Mouse (Mus musculus) brown adipose tissue, adult 24 weeks (tissue): ENCODE measurements around the gene Vwa1. TPM values are rescaled to one million over a fixed set of nuclear protein-coding genes. Genes with fewer than 3 reads are reported as not detected.
"Not testable (repeated sequence)": the region's sequence is repeated elsewhere in the genome, so short reads cannot be mapped to it uniquely, and the experiment has no call there.

ENCODE experiments used
- H3K27ac ChIP-seq: fragments of 200-500 bp; replicated peaks from 2 replicates; pipeline ENCODE4 v1.5.1; 2012; ENCODE audit warnings: low read depth, mild to moderate bottlenecking, low read length
- H3K4me1 ChIP-seq: fragments of 200-500 bp; 2 replicates; pipeline ENCODE4 v1.6.1; 2012; ENCODE audit warnings: low read length, mixed read lengths; ENCODE audit not compliant: control insufficient read depth, insufficient read depth, insufficient read length
- H3K4me3 ChIP-seq: fragments of 200-500 bp; 2 replicates; pipeline ENCODE4 v1.5.1; 2012; ENCODE audit warnings: low read depth, mild to moderate bottlenecking, low read length, moderate library complexity; ENCODE audit not compliant: insufficient read depth
- polyA plus RNA-seq: library from polyadenylated mRNA; stranded (reverse); fragments of >200 nt; gene quantifications from 2 replicates; pipeline ENCODE4 v1.2.4, GENCODE M21; 2012; ENCODE audit not compliant: missing spikeins, insufficient read depth, insufficient read length

The Vwa1 gene
- polyA plus RNA-seq, 1 experiment, result 2.3 TPM

- not testable (repeated sequence) for H3K27ac ChIP-seq, H3K4me3 ChIP-seq, H3K4me1 ChIP-seq
Measured at GRCm38 (mm10) chr4:155788833-155789232, 14.3 kb upstream of the Vwa1 start.

- Histone ChIP-seq H3K27ac (no peak overlapping the region), H3K4me3 (no peak overlapping the region), H3K4me1 (no peaks in the 10 kb centered on the region)
Measured at GRCm38 (mm10) chr4:155788300-155788699, 13.8 kb upstream of the Vwa1 start.

- peak within 1 kb of the TSS; percentile 82 for H3K4me3 ChIP-seq
- H3K4me1 ChIP-seq, result peaks cover 3% of the 10 kb centered on the region; the same call in 1 of the 2 replicates
- no peak within 1 kb of the TSS for H3K27ac ChIP-seq
Measured at GRCm38 (mm10) chr4:155785819-155786218, 11.3 kb upstream of the Vwa1 start, which contains the start of gene Tmem88b. Gene Tmem88b, minus strand, starts transcription at chr4:155785874.

GRCm38 (mm10) chr4:155785246-155785645 is 10.7 kb upstream of the Vwa1 start:
- no peak overlapping the region for H3K27ac ChIP-seq
- H3K4me1 ChIP-seq, result peaks cover 4% of the 10 kb centered on the region
- H3K4me3 ChIP-seq, result no peak overlapping the region

GRCm38 (mm10) chr4:155784081-155784701 is 9.7 kb upstream of the Vwa1 start:
- H3K4me1 ChIP-seq, result peaks cover 8% of the 10 kb centered on the region
- peak overlapping the region; percentile 85 for H3K27ac ChIP-seq
- peak overlapping the region; percentile 82 for H3K4me3 ChIP-seq

GRCm38 (mm10) chr4:155783486-155784080 is 9.1 kb upstream of the Vwa1 start:
- H3K4me3 ChIP-seq, result peak overlapping the region; percentile 82
- peak overlapping the region; percentile 85 for H3K27ac ChIP-seq
- H3K4me1 ChIP-seq, result peaks cover 11% of the 10 kb centered on the region

- no peak overlapping the region for H3K4me3 ChIP-seq
- peaks cover 21% of the 10 kb centered on the region for H3K4me1 ChIP-seq
- H3K27ac ChIP-seq, result peak overlapping the region; percentile 91
Measured at GRCm38 (mm10) chr4:155780895-155781294, 6.4 kb upstream of the Vwa1 start.

GRCm38 (mm10) chr4:155779498-155779897 is 5.0 kb upstream of the Vwa1 start:
- no peak overlapping the region for H3K4me3 ChIP-seq
- peak overlapping the region; percentile 75; the same call in 1 of the 2 replicates for H3K27ac ChIP-seq
- peaks cover 25% of the 10 kb centered on the region for H3K4me1 ChIP-seq

GRCm38 (mm10) chr4:155777816-155778215 is 3.3 kb upstream of the Vwa1 start:
- H3K4me1 ChIP-seq, result peaks cover 25% of the 10 kb centered on the region
- 0 out of 2 replicates have a peak overlapping the region, but pooled peaks have one; percentile 6 for H3K27ac ChIP-seq
- H3K4me3 ChIP-seq, result no peak overlapping the region

- Histone ChIP-seq H3K4me1 (peaks cover 25% of the 10 kb centered on the region), H3K4me3 (no peak overlapping the region), H3K27ac (peak overlapping the region; percentile 97)
Measured at GRCm38 (mm10) chr4:155776704-155777335, 2.3 kb upstream of the Vwa1 start.

GRCm38 (mm10) chr4:155775855-155776254 is 1.4 kb upstream of the Vwa1 start:
- H3K27ac ChIP-seq, result peak overlapping the region; percentile 97
- H3K4me1 ChIP-seq, result peaks cover 22% of the 10 kb centered on the region
- no peak overlapping the region for H3K4me3 ChIP-seq

GRCm38 (mm10) chr4:155774971-155775740 is 658 bp upstream of the Vwa1 start:
- no peak overlapping the region for H3K4me3 ChIP-seq
- peaks cover 20% of the 10 kb centered on the region for H3K4me1 ChIP-seq
- H3K27ac ChIP-seq, result peak overlapping the region; percentile 97

- Histone ChIP-seq H3K4me3 (peak overlapping the region; percentile 56), H3K4me1 (peaks cover 15% of the 10 kb centered on the region), H3K27ac (no peak overlapping the region)
Measured at GRCm38 (mm10) chr4:155773335-155774078, 991 bp downstream of the Vwa1 start.

GRCm38 (mm10) chr4:155772786-155773185 is 1.7 kb downstream of the Vwa1 start:
- Histone ChIP-seq H3K27ac (no peak overlapping the region), H3K4me3 (no peak overlapping the region), H3K4me1 (peaks cover 15% of the 10 kb centered on the region)
